Mouse (Mus musculus): ENCODE data around the gene Hhipl1.

The Hhipl1 gene

GRCm38 (mm10) chr12:108305812-108306794 is at the start of gene Hhipl1:
Gene Hhipl1 (plus strand): TSS chr12:108306270.
- in situ Hi-C loops (cut with MboI, MseI), result no loop called here

GRCm38 (mm10) chr12:108256734-108257133 is 49.3 kb upstream of the Hhipl1 start:
- in situ Hi-C loops (cut with MboI, MseI), result no loop called here

GRCm38 (mm10) chr12:108259322-108260049 is 46.6 kb upstream of the Hhipl1 start:
- in situ Hi-C loops (cut with MboI, MseI), result no loop called here

GRCm38 (mm10) chr12:108260950-108261349 is 45.1 kb upstream of the Hhipl1 start:
- in situ Hi-C loops (cut with MboI, MseI), result no loop called here

GRCm38 (mm10) chr12:108264918-108265317 is 41.2 kb upstream of the Hhipl1 start:
- in situ Hi-C loops (cut with MboI, MseI), result no loop called here

GRCm38 (mm10) chr12:108265831-108266619 is 40.0 kb upstream of the Hhipl1 start:
- in situ Hi-C loops (cut with MboI, MseI), result no loop called here

GRCm38 (mm10) chr12:108267653-108268052 is 38.4 kb upstream of the Hhipl1 start:
- in situ Hi-C loops (cut with MboI, MseI), result no loop called here

GRCm38 (mm10) chr12:108268970-108269369 is 37.1 kb upstream of the Hhipl1 start:
- in situ Hi-C loops (cut with MboI, MseI), result no loop called here

GRCm38 (mm10) chr12:108269699-108270098 is 36.4 kb upstream of the Hhipl1 start:
- in situ Hi-C loops (cut with MboI, MseI), result no loop called here

- in situ Hi-C loops (cut with MboI, MseI), result no loop called here
Measured at GRCm38 (mm10) chr12:108270240-108270919, 35.7 kb upstream of the Hhipl1 start.

- in situ Hi-C loops (cut with MboI, MseI), result no loop called here
Measured at GRCm38 (mm10) chr12:108271351-108272142, 34.5 kb upstream of the Hhipl1 start.

- in situ Hi-C loops (cut with MboI, MseI), result no loop called here
Measured at GRCm38 (mm10) chr12:108272143-108272635, 33.9 kb upstream of the Hhipl1 start.

GRCm38 (mm10) chr12:108273466-108274312 is 32.4 kb upstream of the Hhipl1 start:
- in situ Hi-C loops (cut with MboI, MseI), result no loop called here

GRCm38 (mm10) chr12:108274313-108274595 is 31.8 kb upstream of the Hhipl1 start:
- in situ Hi-C loops (cut with MboI, MseI), result no loop called here

- in situ Hi-C loops (cut with MboI, MseI), result no loop called here
Measured at GRCm38 (mm10) chr12:108274661-108275507, 31.2 kb upstream of the Hhipl1 start, which contains the start of gene Ccdc85c. Gene Ccdc85c (minus strand): TSS chr12:108275425.

GRCm38 (mm10) chr12:108275508-108275890 is 30.6 kb upstream of the Hhipl1 start:
- in situ Hi-C loops (cut with MboI, MseI), result no loop called here

- in situ Hi-C loops (cut with MboI, MseI), result no loop called here
Measured at GRCm38 (mm10) chr12:108275920-108276822, 29.9 kb upstream of the Hhipl1 start.
